Mouse (Mus musculus) E14TG2a.4 (cell line): ENCODE data around the gene Slc25a19.

Experiments
- CTCF ChIP-seq: conservative IDR thresholded peaks from 2 replicates; pipeline ENCODE4 v1.5.1; 2014; ENCODE audit warnings: low read length
- NANOG ChIP-seq: IDR thresholded peaks from 2 replicates; pipeline ENCODE4 v1.6.1; 2014; ENCODE audit warnings: borderline replicate concordance, low read length, mixed read lengths
- POU5F1 ChIP-seq: IDR thresholded peaks from 2 replicates; pipeline ENCODE4 v1.6.1; 2014; ENCODE audit warnings: low read length, borderline replicate concordance

- TF ChIP-seq CTCF (no peak), POU5F1 (no peak), NANOG (no peak)
These were observed 48.6 kb upstream of the Slc25a19 start for GRCm38 (mm10) chr11:115676738-115677137.
